Mouse (Mus musculus): ENCODE measurements around the gene Dact3. TPM values are rescaled to one million over a fixed set of nuclear protein-coding genes. Genes with fewer than 3 reads are reported as not detected.
A peak's percentile ranks its signal among the peaks of the same experiment; 100 is the strongest.

Dact3 gene
- total RNA-seq, 2 experiments from 2014 or later: not detected

DNA sequence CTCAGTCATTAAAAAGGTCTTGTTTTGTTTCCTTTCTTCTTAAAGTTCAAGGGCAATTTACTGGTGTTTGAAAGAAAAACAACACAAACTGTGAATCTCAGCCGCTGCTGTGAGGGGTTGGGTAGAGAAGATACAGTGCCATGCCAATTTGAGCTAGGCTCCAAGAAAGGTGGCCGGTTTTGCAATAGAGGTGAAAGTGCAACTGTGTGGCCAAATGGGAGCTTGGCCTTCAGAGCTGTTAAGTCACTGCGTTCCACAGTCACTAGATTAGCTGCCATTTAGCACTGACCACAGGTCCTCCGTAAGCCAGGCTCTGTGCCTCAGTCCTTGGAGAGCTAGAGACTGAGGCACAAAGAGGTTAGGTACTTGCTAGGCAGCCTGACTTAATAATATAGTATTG, 23.5 kb upstream of the Dact3 start:
- no peak for ATAC-seq (replicated peaks; ENCODE audit: low FRiP score, poor library complexity, severe bottlenecking)

DNA sequence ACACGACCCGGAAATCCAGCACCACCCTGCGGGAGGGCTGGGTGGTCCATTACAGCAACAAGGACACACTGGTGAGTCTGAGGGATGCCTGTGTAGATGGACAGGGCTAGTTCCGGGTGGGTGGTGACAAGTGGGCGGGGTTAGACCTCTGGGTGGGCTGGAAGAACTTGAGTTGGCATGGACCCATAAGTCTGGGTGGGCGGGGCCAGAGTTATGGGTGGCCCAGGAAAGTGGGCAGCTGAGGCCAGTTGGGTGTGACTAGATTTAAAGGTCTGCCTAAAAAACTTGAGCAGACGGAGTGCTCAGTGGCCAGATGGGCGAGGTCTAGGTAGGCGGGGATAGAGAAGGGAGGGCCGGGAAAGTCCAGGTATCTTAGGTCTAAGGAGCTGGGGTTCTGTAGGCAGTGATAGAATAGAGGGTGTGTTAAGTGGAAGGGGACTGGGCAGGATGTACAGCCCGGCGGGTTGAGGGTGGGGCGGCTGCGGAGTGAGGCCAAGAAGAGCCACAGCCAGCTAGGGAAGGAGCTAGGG, 21.8 kb upstream of the Dact3 start:
- ATAC-seq (replicated peaks; ENCODE audit: low FRiP score, poor library complexity, severe bottlenecking): no peak

DNA sequence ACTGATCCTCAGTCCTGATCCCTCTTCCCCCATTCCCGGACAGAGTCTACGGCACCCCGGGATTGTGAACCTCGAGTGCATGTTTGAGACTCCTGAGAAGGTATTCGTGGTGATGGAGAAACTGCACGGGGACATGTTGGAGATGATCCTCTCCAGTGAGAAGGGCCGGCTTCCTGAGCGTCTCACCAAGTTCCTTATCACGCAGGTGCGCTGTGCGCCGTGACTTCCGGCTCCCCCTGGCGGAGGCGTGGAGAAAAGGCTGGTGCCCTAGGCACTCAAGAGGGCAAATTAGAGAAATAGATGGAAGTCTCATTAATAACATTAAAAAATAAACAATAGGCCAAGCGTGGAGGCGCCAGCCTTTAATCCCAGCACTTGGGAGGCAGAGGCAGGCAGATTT, 16.8 kb upstream of the Dact3 start:
- peak; percentile 71 for ATAC-seq (replicated peaks; ENCODE audit: low FRiP score, poor library complexity, severe bottlenecking)

DNA sequence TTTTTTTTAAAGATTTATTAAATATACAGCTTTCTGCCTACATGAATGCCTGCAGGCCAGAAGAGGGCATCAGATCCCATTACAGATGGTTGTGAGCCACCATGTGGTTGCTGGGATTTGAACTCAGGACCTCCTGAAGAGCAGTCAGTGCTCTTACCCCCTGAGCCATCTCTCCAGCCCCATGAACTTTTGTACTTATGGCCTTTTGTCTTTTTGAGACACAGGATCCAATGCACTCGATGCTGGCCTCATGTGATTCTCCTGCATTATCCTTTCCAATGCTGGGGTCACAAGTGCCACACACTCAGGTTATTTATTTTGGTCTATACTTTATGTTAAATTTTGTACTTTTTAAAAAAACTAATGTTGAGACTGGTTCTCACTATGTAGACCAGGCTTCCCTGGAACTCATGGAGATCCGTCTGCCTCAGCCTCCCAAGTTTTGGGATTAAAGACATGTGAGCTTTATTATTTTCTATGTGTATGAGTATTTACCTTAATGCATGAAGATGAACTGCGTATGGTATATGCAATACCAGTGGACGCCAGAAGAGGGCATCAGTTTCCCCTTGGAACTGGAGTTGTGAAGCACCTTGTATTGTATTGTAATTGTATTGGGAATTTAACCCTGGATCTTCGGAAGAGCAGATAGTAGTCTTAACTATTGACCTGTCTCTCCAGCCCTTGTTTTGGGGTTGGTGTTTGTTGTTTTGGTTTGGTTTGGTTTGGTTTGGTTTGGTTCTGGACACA, 15.0 kb upstream of the Dact3 start:
- ATAC-seq (replicated peaks; ENCODE audit: low FRiP score, poor library complexity, severe bottlenecking): 0 out of 2 replicates have a peak, but pooled peaks have one; percentile 56

DNA sequence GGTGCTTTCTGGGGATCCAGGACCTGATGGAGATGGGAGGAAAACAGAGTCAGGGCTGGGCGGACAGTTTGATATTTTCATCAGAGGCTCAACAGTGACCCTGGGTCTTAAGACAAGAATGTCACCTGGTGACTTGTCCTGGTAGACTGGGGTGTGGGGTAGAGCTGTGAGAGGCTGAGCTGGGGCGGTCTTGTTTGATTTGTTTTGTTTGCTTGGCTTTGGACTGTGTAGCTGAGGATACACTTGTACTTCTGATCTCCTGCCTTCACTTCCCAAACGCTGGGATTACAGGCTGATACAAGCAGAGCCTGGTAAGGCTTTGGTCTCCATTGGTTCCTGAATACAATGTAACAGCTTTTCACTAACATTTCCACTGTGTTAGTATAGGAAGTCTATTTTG, 7.6 kb upstream of the Dact3 start:
- ATAC-seq (replicated peaks; ENCODE audit: low FRiP score, poor library complexity, severe bottlenecking): no peak

DNA sequence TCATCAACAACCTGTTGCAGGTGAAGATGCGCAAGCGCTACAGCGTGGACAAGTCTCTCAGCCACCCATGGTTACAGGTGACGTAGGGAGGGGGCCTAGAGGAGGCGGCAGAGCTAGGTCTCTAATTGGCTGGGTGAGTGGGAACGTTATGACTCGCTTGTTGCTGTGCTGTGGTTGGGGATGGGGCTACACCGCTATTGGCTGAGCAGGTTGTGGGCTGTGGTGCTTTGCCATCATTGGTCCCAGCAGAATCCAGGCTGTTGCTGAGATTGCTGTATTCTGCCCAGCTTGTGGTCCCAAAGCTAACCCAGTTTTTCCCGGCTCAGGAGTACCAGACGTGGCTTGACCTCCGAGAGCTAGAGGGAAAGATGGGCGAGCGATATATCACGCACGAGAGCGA, 5.6 kb upstream of the Dact3 start:
- ATAC-seq (replicated peaks; ENCODE audit: low FRiP score, poor library complexity, severe bottlenecking): no peak

DNA sequence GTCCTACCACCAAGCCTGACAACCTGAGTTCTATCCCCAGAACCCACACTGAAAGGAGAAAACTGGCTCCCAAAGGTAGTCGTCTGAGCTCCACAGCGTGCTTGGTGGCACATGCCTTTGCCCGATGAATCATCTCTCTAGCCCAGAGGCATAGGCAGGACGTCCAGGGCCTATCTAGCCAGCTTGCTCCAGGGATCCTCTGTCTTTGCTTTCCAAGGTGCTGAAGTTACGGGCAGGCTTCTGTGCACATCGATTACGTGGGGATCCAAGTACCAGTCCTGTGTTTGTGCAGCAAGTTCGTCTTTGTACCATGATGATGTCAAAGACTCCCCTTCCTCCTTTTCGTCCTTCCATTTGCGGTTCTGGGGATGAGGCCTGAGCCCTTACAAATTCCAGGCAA, 3.5 kb upstream of the Dact3 start:
- no peak for ATAC-seq (replicated peaks; ENCODE audit: low FRiP score, poor library complexity, severe bottlenecking)

DNA sequence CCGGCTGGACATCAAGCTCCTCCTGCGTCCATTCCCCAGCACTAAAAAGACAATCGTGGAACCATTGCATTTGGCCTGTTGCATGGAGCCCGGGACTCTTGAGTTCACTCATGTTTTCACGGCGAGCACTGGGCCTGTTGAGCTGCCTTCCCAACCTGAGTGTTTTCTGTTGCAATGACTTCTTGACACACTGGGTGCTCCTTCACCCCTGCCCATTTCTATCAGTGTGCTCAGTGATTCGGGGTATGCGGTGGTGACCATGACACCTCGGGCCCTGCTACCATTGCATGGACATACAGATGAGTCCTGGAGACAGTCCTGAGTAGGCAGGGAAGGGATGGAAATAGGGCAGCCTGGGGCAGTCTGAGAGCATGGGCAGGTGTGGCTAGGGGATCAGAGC, 2.6 kb upstream of the Dact3 start:
- ATAC-seq (replicated peaks; ENCODE audit: low FRiP score, poor library complexity, severe bottlenecking): no peak

DNA sequence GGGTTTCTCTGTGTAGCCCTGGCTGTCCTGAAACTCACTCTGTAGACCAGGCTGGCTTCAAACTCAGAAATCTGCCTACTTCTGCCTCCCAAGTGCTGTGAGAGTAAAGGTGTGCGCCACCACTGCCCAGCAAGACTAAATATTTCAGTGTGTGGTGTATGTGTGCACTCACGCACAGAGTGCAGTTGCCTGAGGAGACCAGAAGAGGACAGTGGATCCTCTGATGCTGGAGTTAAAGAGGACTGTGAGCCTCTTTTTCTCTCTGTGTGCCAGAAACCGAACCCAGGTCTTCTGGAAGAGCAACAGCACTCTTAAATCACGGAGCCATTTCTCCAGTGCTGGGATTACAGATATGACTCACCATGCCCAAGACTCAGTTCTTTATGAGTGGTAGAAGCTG, 1.7 kb upstream of the Dact3 start:
- no peak for ATAC-seq (replicated peaks; ENCODE audit: low FRiP score, poor library complexity, severe bottlenecking)

DNA sequence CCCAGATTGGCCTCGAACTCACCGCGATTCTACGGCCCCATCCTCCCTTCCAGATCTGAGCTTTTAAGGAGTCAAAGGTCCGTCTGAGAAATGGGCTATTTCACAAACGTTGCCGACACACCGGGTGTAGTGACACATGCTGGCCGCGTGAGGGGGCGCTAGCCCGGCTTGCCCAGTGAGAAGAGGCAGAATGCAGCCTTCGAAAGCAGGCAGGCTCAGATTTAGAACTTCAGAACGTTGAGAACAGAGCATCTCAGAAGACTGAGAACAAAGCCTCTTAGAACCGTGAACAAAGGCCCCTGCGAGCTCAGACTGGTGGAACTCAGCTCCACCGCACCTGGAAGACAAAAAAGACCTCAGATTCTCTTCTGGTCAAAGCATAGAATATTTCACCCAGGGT, 927 bp upstream of the Dact3 start:
- ATAC-seq (replicated peaks; ENCODE audit: low FRiP score, poor library complexity, severe bottlenecking): peak; percentile 72

DNA sequence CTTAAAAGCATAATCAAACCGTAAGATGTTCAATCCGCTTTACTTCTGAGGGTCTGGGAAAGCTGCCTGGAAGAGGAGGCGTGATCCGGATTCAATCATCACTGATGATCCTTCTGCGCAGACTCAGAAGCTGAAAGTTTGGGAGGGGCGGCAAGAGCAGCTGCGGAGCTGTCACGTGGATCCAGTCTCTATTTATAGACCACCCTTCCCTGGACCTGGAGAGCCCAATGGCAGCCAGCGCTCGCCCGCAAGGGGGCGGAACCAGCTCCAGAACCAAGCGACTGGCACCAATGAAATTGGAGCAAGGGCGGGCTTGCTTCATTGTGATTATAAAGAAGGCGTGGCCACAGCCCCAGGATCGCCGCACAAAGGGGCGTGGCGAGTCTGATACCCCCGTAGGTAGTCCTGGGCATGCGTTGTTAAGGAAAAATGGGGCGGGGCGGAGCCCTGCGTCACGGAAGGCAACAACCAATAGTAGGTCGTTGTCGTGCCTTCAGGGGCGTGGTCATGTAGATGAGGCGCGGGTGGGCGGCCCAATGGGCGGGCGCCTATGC, 284 bp upstream of the Dact3 start:
- ATAC-seq (replicated peaks; ENCODE audit: low FRiP score, poor library complexity, severe bottlenecking): peak; percentile 94

DNA sequence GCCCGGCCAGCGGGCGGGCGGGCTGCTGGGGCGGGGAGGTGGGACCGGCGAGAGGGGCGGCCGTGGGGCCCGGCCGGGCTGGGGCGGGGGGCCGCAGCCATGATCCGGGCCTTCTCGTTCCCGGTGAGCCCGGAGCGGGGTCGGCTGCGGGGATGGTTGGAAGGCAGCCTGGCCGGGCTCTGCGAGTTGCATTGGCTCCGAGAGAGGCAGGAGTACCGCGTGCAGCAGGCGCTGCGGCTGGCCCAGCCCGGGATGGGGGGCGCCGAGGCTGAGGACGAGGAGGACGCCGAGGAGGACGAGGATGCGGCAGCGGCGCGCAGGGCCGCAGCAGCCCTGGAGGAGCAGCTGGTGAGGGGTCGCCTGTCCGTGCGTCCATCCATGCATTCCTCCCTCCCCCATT, 209 bp downstream of the Dact3 start:
- no peak for ATAC-seq (replicated peaks; ENCODE audit: low FRiP score, poor library complexity, severe bottlenecking)

DNA sequence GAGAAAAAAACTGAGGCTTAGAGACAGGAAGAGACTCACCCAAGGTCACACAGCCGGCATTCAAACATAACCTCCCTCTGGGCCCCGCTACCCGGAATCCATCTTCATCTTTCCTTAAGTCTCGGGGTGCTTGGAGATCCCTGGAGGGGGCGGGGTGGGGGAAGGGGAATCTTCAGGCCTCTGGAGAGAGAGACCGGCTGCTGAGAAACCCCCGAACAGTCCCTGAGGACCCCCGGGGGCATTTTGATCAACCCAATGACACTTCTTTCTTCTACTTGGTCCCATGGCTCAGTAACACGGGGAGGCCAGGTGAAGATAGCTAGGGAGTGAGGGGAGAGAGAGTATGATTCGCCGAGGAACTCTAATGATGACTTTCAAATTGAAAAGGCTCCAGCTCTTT, 889 bp downstream of the Dact3 start:
- ATAC-seq (replicated peaks; ENCODE audit: low FRiP score, poor library complexity, severe bottlenecking): no peak

DNA sequence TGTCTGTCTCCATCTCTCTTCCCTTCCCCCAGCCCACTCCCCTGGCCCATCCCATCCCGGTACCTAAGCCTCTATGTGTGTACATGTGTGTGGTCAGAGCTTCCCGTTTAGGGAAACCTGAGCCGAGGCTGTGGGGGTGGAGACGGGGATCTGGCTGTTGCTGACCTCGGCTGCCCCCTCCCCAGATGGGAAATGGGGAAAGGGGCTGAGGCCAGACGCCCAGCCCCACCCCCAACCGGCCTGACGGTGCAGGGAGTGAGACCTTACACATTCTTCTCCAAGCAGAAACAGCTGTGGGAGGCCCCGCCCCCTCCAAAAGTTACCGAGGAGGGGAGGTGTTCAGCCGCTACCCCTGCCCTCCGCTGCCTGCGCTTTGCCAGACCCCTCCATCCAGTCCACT, 1.5 kb downstream of the Dact3 start:
- ATAC-seq (replicated peaks; ENCODE audit: low FRiP score, poor library complexity, severe bottlenecking): no peak

DNA sequence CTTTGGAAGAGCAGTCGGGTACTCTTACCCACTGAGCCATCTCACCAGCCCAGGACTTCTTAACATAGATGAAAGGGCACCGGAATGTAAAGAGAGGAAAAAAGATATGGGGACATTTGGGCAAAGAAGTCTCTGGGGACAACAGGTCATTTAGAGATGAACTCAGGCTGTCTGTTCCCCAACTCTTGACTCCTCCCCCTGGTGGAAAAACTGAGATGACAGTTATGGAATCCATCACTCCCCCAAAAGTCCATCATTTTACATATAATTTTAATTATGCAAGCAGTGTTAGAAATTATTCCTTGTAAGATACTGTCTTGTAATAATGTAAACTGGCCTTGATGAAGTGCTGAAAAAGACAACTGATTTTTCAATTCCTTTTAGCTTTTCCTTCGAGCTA, 2.6 kb downstream of the Dact3 start:
- ATAC-seq (replicated peaks; ENCODE audit: low FRiP score, poor library complexity, severe bottlenecking): no peak

DNA sequence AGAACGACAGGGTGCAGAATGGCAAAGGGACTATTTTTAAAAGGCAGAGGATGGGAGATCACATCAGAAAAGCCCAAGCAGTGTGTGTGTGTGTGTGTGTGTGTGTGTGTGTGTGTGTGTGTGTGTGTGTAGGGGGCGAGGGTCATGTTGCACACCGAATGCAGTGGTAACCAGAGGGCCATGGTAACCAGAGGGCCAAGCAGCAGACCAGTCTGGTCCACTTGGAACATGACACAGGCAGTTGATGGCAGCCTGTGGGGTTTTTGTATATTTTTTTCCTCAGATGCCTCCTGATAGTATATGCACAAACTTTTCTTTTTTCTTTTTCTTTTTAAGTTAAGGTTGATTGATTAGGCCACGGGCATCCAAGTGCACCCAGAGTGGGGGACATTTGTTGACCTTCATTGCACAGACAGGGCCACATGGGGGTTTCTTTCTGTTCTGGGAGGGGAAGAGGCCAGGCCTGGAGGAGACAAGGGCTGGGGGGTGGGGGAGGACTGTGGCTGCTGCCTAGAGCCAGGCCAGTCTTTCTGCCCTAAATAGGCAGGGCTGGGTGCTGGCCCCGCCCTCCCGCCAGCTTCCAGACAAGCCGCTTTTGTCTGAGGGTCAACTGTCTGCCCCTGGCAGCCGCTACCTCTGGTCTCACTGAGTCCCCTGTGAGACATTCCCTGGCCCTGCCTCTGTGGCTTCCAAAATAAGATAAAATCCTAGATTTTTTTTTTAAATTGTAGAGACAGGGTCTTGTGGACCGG, 4.9 kb downstream of the Dact3 start:
- ATAC-seq (replicated peaks; ENCODE audit: low FRiP score, poor library complexity, severe bottlenecking): no peak

DNA sequence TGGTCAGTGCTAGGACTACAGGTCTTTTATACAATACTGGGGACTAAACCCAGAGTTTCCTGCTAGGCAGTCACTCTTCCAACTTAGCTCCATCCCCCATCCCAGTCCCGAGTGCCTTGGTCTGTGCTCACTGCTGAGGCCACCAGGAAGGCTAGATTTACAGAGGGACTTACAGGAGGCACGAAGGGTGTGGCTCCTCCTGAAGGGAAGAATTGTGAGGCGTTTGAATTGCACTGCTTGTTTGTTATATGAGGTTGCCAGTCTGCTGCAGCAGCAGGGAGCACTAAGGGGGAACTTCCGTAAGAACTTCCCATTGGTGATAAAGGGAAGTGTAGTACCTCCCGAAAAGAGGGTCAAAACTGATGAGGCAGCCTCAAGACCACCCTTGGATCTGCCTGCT, 5.5 kb downstream of the Dact3 start:
- no peak for ATAC-seq (replicated peaks; ENCODE audit: low FRiP score, poor library complexity, severe bottlenecking)

DNA sequence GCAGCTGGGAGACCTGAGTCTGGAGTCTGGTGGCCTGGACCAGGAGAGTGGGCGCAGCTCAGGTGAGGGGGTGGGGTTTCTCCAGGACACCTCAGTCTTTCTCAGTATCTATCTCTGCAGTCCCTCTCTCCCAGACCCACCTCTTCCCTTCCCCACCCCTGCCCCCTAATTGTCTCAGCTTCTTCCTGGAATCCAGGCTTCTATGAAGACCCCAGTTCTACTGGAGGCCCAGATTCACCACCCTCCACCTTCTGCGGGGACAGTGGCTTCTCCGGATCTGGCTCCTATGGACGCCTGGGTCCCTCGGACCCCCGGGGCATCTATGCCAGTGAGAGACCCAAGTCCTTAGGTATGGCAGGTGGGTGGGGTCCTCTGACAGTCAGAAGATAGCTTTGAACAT, 8.0 kb downstream of the Dact3 start:
- no peak for ATAC-seq (replicated peaks; ENCODE audit: low FRiP score, poor library complexity, severe bottlenecking)

DNA sequence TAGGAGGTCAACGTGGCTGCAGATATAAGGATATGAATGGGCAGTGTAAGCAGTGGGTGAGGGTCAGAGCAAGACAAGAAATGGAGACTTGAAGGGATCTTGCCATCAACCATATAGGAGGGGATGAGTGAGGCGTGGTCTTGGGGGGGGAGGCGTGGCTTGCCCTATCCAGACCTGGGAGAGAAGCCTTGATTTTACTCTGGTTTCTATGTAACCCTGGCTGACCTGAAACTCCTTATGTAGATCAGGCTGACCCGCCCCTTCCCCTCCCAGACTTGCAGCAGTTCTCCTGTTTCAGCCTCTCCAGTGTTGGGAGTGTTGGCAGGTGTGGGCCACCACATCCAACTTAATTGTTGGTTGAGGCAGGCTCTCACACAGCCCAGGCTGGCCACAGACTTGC, 9.2 kb downstream of the Dact3 start:
- ATAC-seq (replicated peaks; ENCODE audit: low FRiP score, poor library complexity, severe bottlenecking): no peak

DNA sequence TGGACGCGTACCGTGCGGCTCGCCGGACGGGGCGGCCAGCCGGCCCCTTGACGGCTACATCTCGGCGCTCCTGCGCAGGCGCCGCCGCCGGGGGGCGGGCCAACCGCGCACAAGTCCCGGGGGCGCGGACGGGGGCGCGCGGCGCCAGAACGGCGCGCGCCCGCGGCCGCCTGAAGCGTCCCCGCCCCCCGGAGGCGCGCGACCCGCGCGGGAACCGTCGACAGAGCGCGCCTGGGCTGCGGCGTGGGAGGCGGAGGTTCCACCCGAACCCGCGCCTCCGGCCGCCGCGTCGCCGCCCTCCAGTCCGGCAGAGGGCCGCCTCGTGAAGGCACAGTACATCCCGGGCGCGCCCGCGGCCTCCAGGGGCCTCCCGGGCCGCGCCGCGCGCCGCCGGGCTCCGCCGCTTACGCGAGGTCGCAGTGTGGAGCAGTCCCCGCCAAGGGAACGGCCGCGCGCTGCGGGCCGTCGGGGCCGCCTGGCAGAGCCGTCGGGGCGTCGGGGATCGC, 10.2 kb downstream of the Dact3 start:
- no peak for ATAC-seq (replicated peaks; ENCODE audit: low FRiP score, poor library complexity, severe bottlenecking)

DNA sequence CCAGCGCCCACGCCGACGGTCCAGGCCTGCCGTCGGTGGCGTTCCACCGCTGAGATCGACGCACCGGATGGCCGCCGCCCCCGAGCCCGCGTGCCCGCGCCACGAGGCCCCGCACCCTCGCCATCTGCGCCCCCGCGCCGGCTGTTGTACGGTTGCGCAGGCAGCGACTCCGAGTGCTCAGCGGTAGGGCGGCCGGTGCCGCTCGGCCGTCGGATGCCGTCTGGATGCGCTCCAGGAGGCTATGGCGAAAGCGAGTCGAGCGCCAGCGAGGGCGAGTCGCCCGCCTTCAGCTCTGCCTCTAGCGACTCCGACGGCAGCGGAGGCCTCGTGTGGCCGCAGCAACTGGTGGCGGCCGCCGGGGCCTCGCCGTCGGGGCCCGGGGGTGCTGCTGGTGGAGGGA, 10.8 kb downstream of the Dact3 start:
- no peak for ATAC-seq (replicated peaks; ENCODE audit: low FRiP score, poor library complexity, severe bottlenecking)

All from erythroblast, adult 5-6 weeks (primary cell).